ENCODE assay signal across 9 mouse cellular contexts in genomic region chr9:56572534-56573479, GRCm38 (mm10).
DNase-seq lines count a peak whose midpoint lies in the region; ATAC-seq lines count a peak whose summit lies in the region.
"Had no signal": no experiment of that assay in that cellular context is flagged by ENCODE, and none has a peak within 500 bp of the region (broad histone marks: within the 10 kb centered on the region; RNA-seq: fewer than 3 reads in every experiment).

No protein-coding gene starts in this region.

- no peak overlapping the region for H3K4me3 ChIP-seq in forebrain, embryonic 10.5 days
- H3K4me3 ChIP-seq in forebrain, embryonic 11.5 days (ENCODE audit: low read depth, low read length) = no peak overlapping the region
- H3K4me3 ChIP-seq in midbrain, embryonic 10.5 days = no peak overlapping the region
- H3K4me3 ChIP-seq in midbrain, embryonic 11.5 days (ENCODE audit: low read depth, low read length) = no peak overlapping the region
- H3K4me3 ChIP-seq in stomach, embryonic 16.5 days (replicated peaks; ENCODE audit: low read length) = peak overlapping the region; percentile 21

- peaks cover 17% of the 10 kb centered on the region for H3K4me1 ChIP-seq in forebrain, embryonic 10.5 days
- no peaks in the 10 kb centered on the region for H3K4me1 ChIP-seq in forebrain, embryonic 11.5 days (replicated peaks; ENCODE audit: control insufficient read depth, insufficient read depth, low read length)
- H3K4me1 ChIP-seq in midbrain, embryonic 10.5 days = peaks cover 30% of the 10 kb centered on the region
- H3K4me1 ChIP-seq in midbrain, embryonic 11.5 days (ENCODE audit: control insufficient read depth, insufficient read depth, low read length) = peaks cover 8% of the 10 kb centered on the region
- H3K4me1 ChIP-seq in stomach, embryonic 16.5 days (ENCODE audit: control insufficient read depth, insufficient read depth, low read length) = no peaks in the 10 kb centered on the region

- no peak overlapping the region for H3K4me2 ChIP-seq in forebrain, embryonic 11.5 days (ENCODE audit: low read depth, low read length, severe bottlenecking)
- H3K4me2 ChIP-seq in midbrain, embryonic 11.5 days = no peak overlapping the region
- H3K4me2 ChIP-seq in stomach, embryonic 16.5 days (ENCODE audit: low read depth, low read length) = peak overlapping the region; percentile 38

- ATAC-seq in forebrain, embryonic 11.5 days (replicated peaks; ENCODE audit: low FRiP score) = no peak
- ATAC-seq in midbrain, embryonic 11.5 days (ENCODE audit: low FRiP score) = no peak
- no peak; the same call in 1 of the 2 replicates for ATAC-seq in stomach, embryonic 16.5 days (ENCODE audit: insufficient read depth, low FRiP score)

- no peaks in the 10 kb centered on the region for H3K36me3 ChIP-seq in forebrain, embryonic 10.5 days (replicated peaks)
- H3K36me3 ChIP-seq in forebrain, embryonic 11.5 days (ENCODE audit: control insufficient read depth, insufficient read depth, low read length) = no peaks in the 10 kb centered on the region
- H3K36me3 ChIP-seq in midbrain, embryonic 10.5 days = no peaks in the 10 kb centered on the region
- H3K36me3 ChIP-seq in midbrain, embryonic 11.5 days (ENCODE audit: control insufficient read depth, insufficient read depth, low read length) = no peaks in the 10 kb centered on the region
- no peaks in the 10 kb centered on the region for H3K36me3 ChIP-seq in stomach, embryonic 16.5 days (ENCODE audit: control insufficient read depth, insufficient read depth, low read length)

- no peaks in the 10 kb centered on the region for H3K9me3 ChIP-seq in forebrain, embryonic 10.5 days
- no peaks in the 10 kb centered on the region for H3K9me3 ChIP-seq in forebrain, embryonic 11.5 days (ENCODE audit: control insufficient read depth, low read length)
- H3K9me3 ChIP-seq in midbrain, embryonic 10.5 days (replicated peaks) = no peaks in the 10 kb centered on the region
- no peaks in the 10 kb centered on the region for H3K9me3 ChIP-seq in midbrain, embryonic 11.5 days (ENCODE audit: control insufficient read depth, low read length)
- H3K9me3 ChIP-seq in stomach, embryonic 16.5 days (replicated peaks; ENCODE audit: control insufficient read depth, low read length) = no peaks in the 10 kb centered on the region

- no peak overlapping the region for H3K9ac ChIP-seq in forebrain, embryonic 11.5 days (ENCODE audit: low read length)
- H3K9ac ChIP-seq in midbrain, embryonic 11.5 days (ENCODE audit: low read length) = no peak overlapping the region
- peak overlapping the region; percentile 41; the same call in 1 of the 2 replicates for H3K9ac ChIP-seq in stomach, embryonic 16.5 days (ENCODE audit: low read length)

- DNase-seq in forebrain, embryonic 10.5 days (ENCODE audit: extremely low spot score, low spot score) = no peak
- DNase-seq in forebrain, embryonic 11.5 days (ENCODE audit: low spot score) = no peak
- DNase-seq in midbrain, embryonic 10.5 days (ENCODE audit: low spot score) = no peak
- no peak for DNase-seq in midbrain, embryonic 11.5 days (ENCODE audit: low spot score, missing footprints)
- peak; percentile 44 for DNase-seq in kidney, postnatal 10 days
- DNase-seq in spleen, postnatal 10 days (ENCODE audit: low spot score in 2 of 2) = no peak
- DNase-seq in urinary bladder, postnatal 14 days (ENCODE audit: low spot score) = no peak
- DNase-seq: cerebellum, adult 11 months had no signal

- H3K27ac ChIP-seq in forebrain, embryonic 10.5 days = 0 out of 2 replicates have a peak overlapping the region, but pooled peaks have one; percentile 13
- no peak overlapping the region for H3K27ac ChIP-seq in forebrain, embryonic 11.5 days (ENCODE audit: low read depth, low read length)
- H3K27ac ChIP-seq in midbrain, embryonic 10.5 days (replicated peaks) = peak overlapping the region; percentile 28; the same call in 1 of the 2 replicates
- no peak overlapping the region for H3K27ac ChIP-seq in midbrain, embryonic 11.5 days (ENCODE audit: low read depth, low read length)
- no peak overlapping the region for H3K27ac ChIP-seq in stomach, embryonic 16.5 days (ENCODE audit: low read length)

- peaks cover 8% of the 10 kb centered on the region; the same call in 1 of the 2 replicates for H3K27me3 ChIP-seq in forebrain, embryonic 10.5 days (ENCODE audit: poor library complexity, severe bottlenecking)
- H3K27me3 ChIP-seq in forebrain, embryonic 11.5 days (ENCODE audit: control insufficient read depth, insufficient read depth, low read length) = no peaks in the 10 kb centered on the region
- H3K27me3 ChIP-seq in midbrain, embryonic 10.5 days (ENCODE audit: low read depth, poor library complexity, severe bottlenecking) = 0 out of 2 replicates have a peak, but pooled peaks cover 6% of the 10 kb centered on the region
- no peaks in the 10 kb centered on the region for H3K27me3 ChIP-seq in midbrain, embryonic 11.5 days (ENCODE audit: control insufficient read depth, insufficient read depth, low read length)
- H3K27me3 ChIP-seq in stomach, embryonic 16.5 days (ENCODE audit: control insufficient read depth, insufficient read depth, low read length) = no peaks in the 10 kb centered on the region

- WGBS in forebrain, embryonic 10.5 days = 76% methylated on average over 23 of the region's 23 CpGs
- WGBS in forebrain, embryonic 11.5 days = 70% methylated on average over 23 of the region's 23 CpGs
- WGBS in midbrain, embryonic 10.5 days = 70% methylated on average over 23 of the region's 23 CpGs
- 70% methylated on average over 23 of the region's 23 CpGs for WGBS in midbrain, embryonic 11.5 days
- 36% methylated on average over 23 of the region's 23 CpGs for WGBS in stomach, embryonic 16.5 days

Comparison
In these comparisons a context has a peak if more than half of its experiments do, and no peak if none do; other contexts are left out.
1. H3K27ac ChIP-seq: peak in forebrain, embryonic 10.5 days (single experiment) and midbrain, embryonic 10.5 days (single experiment); none in forebrain, embryonic 11.5 days (single experiment), midbrain, embryonic 11.5 days (single experiment) and stomach, embryonic 16.5 days (single experiment).